Mouse (Mus musculus): ENCODE data around the gene Gls.

DNA sequence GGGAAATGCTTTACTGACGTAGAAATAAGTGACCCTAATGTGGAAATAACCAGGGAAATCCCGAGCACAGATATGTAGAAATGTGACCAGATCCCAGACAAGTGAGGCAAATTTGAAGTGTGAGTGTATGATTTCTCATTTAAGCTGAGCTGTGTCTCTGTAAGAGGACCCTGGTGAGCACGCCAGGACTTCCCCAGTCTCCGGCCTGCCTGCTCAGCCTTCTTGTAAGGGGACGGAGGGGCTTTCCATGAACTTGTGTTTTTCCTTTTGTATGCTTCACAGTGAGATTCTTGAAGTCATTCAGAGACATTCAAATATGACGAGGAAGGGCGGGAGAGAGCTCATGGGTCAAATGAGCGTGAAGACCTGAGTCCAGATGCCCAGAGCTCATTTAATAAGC is 99.8 kb downstream of the Gls start:
- TF ChIP-seq CTCF (IDR thresholded peaks at IDR 0.05; ENCODE audit: extremely low read depth, insufficient read depth, insufficient read length, insufficient replicate concordance) = no peak
- no peak for TF ChIP-seq POLR2A (IDR thresholded peaks at IDR 0.05; ENCODE audit: low read depth, low read length)

All from spleen, adult 2 months (tissue).